Mouse (Mus musculus) left cerebral cortex, adult 8-10 months (tissue): ENCODE data around the gene Klk1b21. TPM values are rescaled to one million over a fixed set of nuclear protein-coding genes. Genes with fewer than 3 reads are reported as not detected.
"Not testable (repeated sequence)": the region's sequence is repeated elsewhere in the genome, so short reads cannot be mapped to it uniquely, and the experiment has no call there.

ENCODE experiments used
- DNase-seq, 2 experiments: peaks; one replicate each; pipeline ENCODE4 v3.0.0; 2022; ENCODE audit warnings: low spot score in 2 of 2
- total RNA-seq, 4 experiments: library from RNA; stranded (reverse); gene quantifications; 2 replicates each; pipeline ENCODE4 v1.2.4; 2022

Klk1b21 gene
- not detected for total RNA-seq

- DNase-seq, result not testable (repeated sequence)
Observed at GRCm38 (mm10) chr7:44102028-44102427, at the start of gene Klk1b21. Gene Klk1b21, plus strand, starts transcription at chr7:44102328.

DNA sequence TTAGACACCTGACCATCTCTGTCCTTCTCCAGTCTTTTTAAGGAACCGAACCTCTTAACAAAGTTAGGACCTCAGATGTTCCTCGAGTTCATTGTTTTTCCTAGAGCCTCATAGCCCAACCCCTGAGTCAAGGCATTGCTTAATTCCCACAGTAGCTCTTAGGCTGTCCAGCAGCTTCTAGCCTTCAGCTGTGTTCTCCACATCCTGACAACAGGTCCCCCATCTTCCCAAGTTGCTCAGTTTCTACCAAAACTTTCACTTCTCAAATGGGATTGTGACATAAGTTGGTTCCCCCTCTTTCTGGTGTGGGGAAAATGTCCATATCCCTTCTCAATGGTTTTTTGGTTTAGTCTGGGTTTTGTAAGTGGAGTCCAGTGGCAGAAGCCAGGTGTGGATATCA lies 30.0 kb upstream of the Klk1b21 start:
- no peak for DNase-seq

- no peak for DNase-seq
Observed at GRCm38 (mm10) chr7:44077703-44078102, 24.4 kb upstream of the Klk1b21 start.

GRCm38 (mm10) chr7:44096111-44096510 lies 6.0 kb upstream of the Klk1b21 start:
- no peak for DNase-seq

DNA sequence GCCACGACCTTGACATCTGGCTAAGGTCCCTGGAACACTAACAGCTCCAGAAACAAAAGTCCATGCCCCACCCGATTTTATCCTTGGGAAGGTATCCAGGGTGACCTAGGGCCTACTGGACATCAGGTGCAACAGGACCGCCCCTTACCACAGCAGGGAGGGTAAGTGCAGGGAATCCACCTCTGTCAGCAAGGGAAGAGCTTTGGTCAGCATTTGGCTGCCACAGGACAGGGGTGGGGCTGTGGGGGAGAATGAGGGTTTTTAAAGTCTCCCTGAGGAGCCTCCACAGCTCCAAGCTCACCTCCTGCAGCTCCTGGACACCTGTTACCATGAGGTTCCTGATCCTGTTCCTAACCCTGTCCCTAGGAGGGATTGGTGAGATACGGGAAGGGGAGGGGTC lies 10.2 kb downstream of the Klk1b21 start, which contains the start of gene Klk1b22:
Klk1b22 (plus strand) TSS at position 301 of the 400 bp plus-strand sequence.
- DNase-seq, result no peak

GRCm38 (mm10) chr7:44123445-44123844 lies 21.3 kb downstream of the Klk1b21 start:
- no peak for DNase-seq

DNA sequence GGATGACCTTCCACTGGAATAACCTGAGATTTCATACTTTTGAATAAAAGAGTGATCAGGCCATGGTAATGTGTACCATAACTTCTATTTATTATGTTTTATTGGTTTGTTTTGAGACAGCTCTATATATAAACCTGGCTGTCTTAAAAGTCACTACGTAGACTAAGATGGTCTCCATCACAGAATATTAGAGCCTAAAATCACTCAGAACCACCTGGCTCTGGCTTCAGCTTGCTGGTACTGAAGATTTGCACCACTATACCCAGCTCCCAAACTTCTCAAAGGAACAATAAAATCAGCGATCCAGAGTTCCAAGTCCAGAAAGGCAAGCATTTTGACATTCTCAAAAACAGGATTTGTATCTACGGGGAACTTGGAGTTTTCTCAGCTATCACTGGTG lies 34.3 kb downstream of the Klk1b21 start, which contains the start of gene Klk1b16:
Klk1b16 (plus strand) TSS at position 301 of the 400 bp plus-strand sequence.
- no peak for DNase-seq

Other genes starting within 250 kb of the Klk1b21 start
- not detected for gene Klk4, start 221.2 kb upstream of the Klk1b21 start, total RNA-seq
- not detected for gene Klk15, start 168.6 kb upstream of the Klk1b21 start, total RNA-seq
- gene Klk1b8, start 151.7 kb upstream of the Klk1b21 start, total RNA-seq, result not detected
- gene Klk1b1, start 135.6 kb upstream of the Klk1b21 start, total RNA-seq, result not detected
- gene Klk1b9, start 126.3 kb upstream of the Klk1b21 start, total RNA-seq, result not detected
- not detected for gene Klk1b11, start 106.5 kb upstream of the Klk1b21 start, total RNA-seq
- gene Klk1b26, start 90.2 kb upstream of the Klk1b21 start, total RNA-seq, result not detected
- not detected for gene Klk1b27, start 50.0 kb upstream of the Klk1b21 start, total RNA-seq
- not detected for gene Klk1b22, start 10.3 kb downstream of the Klk1b21 start, total RNA-seq
- gene Klk1b16, start 34.4 kb downstream of the Klk1b21 start, total RNA-seq, result not detected
- gene Klk1b24, start 85.9 kb downstream of the Klk1b21 start, total RNA-seq, result not detected
- not detected for gene Klk1b3, start 95.9 kb downstream of the Klk1b21 start, total RNA-seq
- gene Klk1b4, start 105.1 kb downstream of the Klk1b21 start, total RNA-seq, result not detected
- not detected for gene Klk1b5, start 113.6 kb downstream of the Klk1b21 start, total RNA-seq
- not detected for gene Klk1, start 123.0 kb downstream of the Klk1b21 start, total RNA-seq
- not detected for gene Gm36864, start 133.8 kb downstream of the Klk1b21 start, total RNA-seq
- gene 1700028J19Rik, start 144.4 kb downstream of the Klk1b21 start, total RNA-seq, result 1 to 10 TPM in 3 of 4 experiments, under 1 TPM in 1; 0.87 to 1.8 (median 1.4) TPM
- 10 to 100 TPM; 81.6 to 96.2 (median 87.1) TPM for gene 2410002F23Rik, start 144.4 kb downstream of the Klk1b21 start, total RNA-seq
- gene Acp4, start 155.1 kb downstream of the Klk1b21 start, total RNA-seq, result under 1 TPM in 1 of 4 experiments, not detected in 3; 0.21 TPM
- gene Gm15517, start 159.1 kb downstream of the Klk1b21 start, total RNA-seq, result not detected
- 1 to 10 TPM; 2.6 to 3.7 (median 3.1) TPM for gene Clec11a, start 204.6 kb downstream of the Klk1b21 start, total RNA-seq
- gene Shank1, start 207.9 kb downstream of the Klk1b21 start, total RNA-seq, result 100 to 1,000 TPM; 509 to 568 (median 540) TPM